Mouse (Mus musculus) MEL (cell line): ENCODE measurements around the gene Gpx4. TPM values are rescaled to one million over a fixed set of nuclear protein-coding genes. Genes with fewer than 3 reads are reported as not detected.

Experiments used
- DNase-seq: peaks from one replicate; pipeline ENCODE4 v3.0.0; 2011; ENCODE audit warnings: low read depth, low spot score
- H3K27ac ChIP-seq: 2 replicates; pipeline ENCODE4 v1.5.1; 2012; ENCODE audit warnings: low read depth, mild to moderate bottlenecking, control low read depth, low read length, moderate library complexity; ENCODE audit not compliant: control insufficient read depth
- H3K27me3 ChIP-seq, 2 experiments: fragments of 150-350 bp in 1 of 2; sonication (generic) in 1 of 2; 2 replicates each; pipeline ENCODE4 v1.6.1; 2012; ENCODE audit warnings: low read length in 2 of 2, mild to moderate bottlenecking in 2 of 2, improper control_type of control experiment in 1 of 2, moderate library complexity in 1 of 2; ENCODE audit not compliant: insufficient read depth in 2 of 2, control insufficient read depth in 1 of 2
- H3K36me3 ChIP-seq, 2 experiments: 2 replicates each; pipeline ENCODE4 v1.6.1; 2012 to 2014; ENCODE audit warnings: low read length in 2 of 2, improper control_type of control experiment in 1 of 2, inconsistent platforms in 1 of 2, mild to moderate bottlenecking in 1 of 2; ENCODE audit not compliant: insufficient read depth in 2 of 2, control insufficient read depth in 1 of 2
- H3K4me1 ChIP-seq, 2 experiments: fragments of 150-350 bp in 1 of 2; sonication (generic) in 1 of 2; 2 replicates each; pipeline ENCODE4 v1.6.1; 2012; ENCODE audit warnings: low read length in 2 of 2, improper control_type of control experiment in 1 of 2, mild to moderate bottlenecking in 1 of 2; ENCODE audit not compliant: insufficient read depth in 2 of 2, control insufficient read depth in 1 of 2
- H3K4me3 ChIP-seq, 2 experiments: fragments of 150-350 bp in 1 of 2; sonication (generic) in 1 of 2; 2 replicates each; pipeline ENCODE4 v1.5.1; 2012; ENCODE audit warnings: low read depth in 2 of 2, low read length in 2 of 2, mild to moderate bottlenecking in 2 of 2, moderate library complexity in 2 of 2, control low read depth in 1 of 2, improper control_type of control experiment in 1 of 2; ENCODE audit not compliant: control insufficient read depth in 1 of 2, insufficient read depth in 1 of 2
- H3K79me2 ChIP-seq: 2 replicates; pipeline ENCODE4 v1.6.1; 2012; ENCODE audit warnings: mild to moderate bottlenecking, low read length, moderate library complexity; ENCODE audit not compliant: control insufficient read depth, poor library complexity, insufficient read depth
- H3K9ac ChIP-seq: 2 replicates; pipeline ENCODE4 v1.6.1; 2012; ENCODE audit warnings: low read depth, mild to moderate bottlenecking, control low read depth, low read length, moderate library complexity; ENCODE audit not compliant: control insufficient read depth, poor library complexity, severe bottlenecking
- H3K9me3 ChIP-seq: fragments of 150-350 bp; sonication (generic); replicated peaks from 2 replicates; pipeline ENCODE4 v1.6.1; 2012; ENCODE audit warnings: mild to moderate bottlenecking, low read length, improper control_type of control experiment, moderate library complexity; ENCODE audit not compliant: insufficient read depth
- BHLHE40 ChIP-seq: IDR thresholded peaks from 2 replicates; pipeline ENCODE4 v1.6.1; 2012; ENCODE audit warnings: low read depth, mild to moderate bottlenecking, inconsistent platforms, low read length, improper control_type of control experiment, borderline replicate concordance
- CHD2 ChIP-seq: IDR thresholded peaks from 2 replicates; pipeline ENCODE4 v1.6.1; 2011; ENCODE audit warnings: low read length, improper control_type of control experiment
- CTCF ChIP-seq, 3 experiments: IDR thresholded peaks in 2 of 3; conservative IDR thresholded peaks in 1 of 3; 2 replicates each; pipeline ENCODE4 v1.5.1; 2011 to 2012; ENCODE audit warnings: low read length in 3 of 3, low read depth in 2 of 3, mild to moderate bottlenecking in 2 of 3, improper control_type of control experiment in 1 of 3, inconsistent platforms in 1 of 3, mixed read lengths in 1 of 3, moderate library complexity in 1 of 3; ENCODE audit not compliant: control insufficient read depth in 1 of 3, insufficient read depth in 1 of 3, poor library complexity in 1 of 3, severe bottlenecking in 1 of 3
- EP300 ChIP-seq, 2 experiments: IDR thresholded peaks; 2 replicates each; pipeline ENCODE4 v1.6.1; 2011; ENCODE audit warnings: improper control_type of control experiment in 2 of 2, low read length in 2 of 2, low read depth in 1 of 2, mild to moderate bottlenecking in 1 of 2
- GABPA ChIP-seq: IDR thresholded peaks from 2 replicates; pipeline ENCODE4 v1.6.1; 2012; ENCODE audit warnings: low read depth, mild to moderate bottlenecking, inconsistent platforms, low read length, improper control_type of control experiment, moderate library complexity
- GATA1 ChIP-seq: IDR thresholded peaks from 2 replicates; pipeline ENCODE4 v1.6.1; 2011; ENCODE audit warnings: low read depth, low read length, improper control_type of control experiment
- HCFC1 ChIP-seq: IDR thresholded peaks from 2 replicates; pipeline ENCODE4 v1.6.1; 2012; ENCODE audit warnings: low read depth, mild to moderate bottlenecking, inconsistent platforms, low read length, improper control_type of control experiment, moderate library complexity
- JUND ChIP-seq: IDR thresholded peaks from 2 replicates; pipeline ENCODE4 v1.6.1; 2011; ENCODE audit warnings: low read depth, mild to moderate bottlenecking, improper control_type of control experiment, low read length
- KAT2A ChIP-seq: conservative IDR thresholded peaks from 2 replicates; pipeline ENCODE4 v1.6.1; 2012; ENCODE audit warnings: low read depth, low read length, improper control_type of control experiment, inconsistent platforms
- MAZ ChIP-seq: IDR thresholded peaks from 2 replicates; pipeline ENCODE4 v1.6.1; 2012; ENCODE audit warnings: low read depth, mild to moderate bottlenecking, inconsistent platforms, low read length, improper control_type of control experiment
- NRF1 ChIP-seq: IDR thresholded peaks from 2 replicates; pipeline ENCODE4 v1.6.1; 2014; ENCODE audit warnings: low read depth, mild to moderate bottlenecking, inconsistent platforms, low read length, improper control_type of control experiment, moderate library complexity; ENCODE audit not compliant: poor library complexity, insufficient read depth, severe bottlenecking
- POLR2A ChIP-seq, 2 experiments: IDR thresholded peaks; 2 replicates each; pipeline ENCODE4 v1.6.1; 2011 to 2012; ENCODE audit warnings: low read length in 2 of 2, mild to moderate bottlenecking in 2 of 2, control low read depth in 1 of 2, improper control_type of control experiment in 1 of 2, low read depth in 1 of 2, moderate library complexity in 1 of 2; ENCODE audit not compliant: control insufficient read depth in 1 of 2, insufficient read depth in 1 of 2, poor library complexity in 1 of 2
- RAD21 ChIP-seq: IDR thresholded peaks from 2 replicates; pipeline ENCODE4 v1.6.1; 2011; ENCODE audit warnings: mild to moderate bottlenecking, low read depth, low read length, improper control_type of control experiment
- RCOR1 ChIP-seq: IDR thresholded peaks from 2 replicates; pipeline ENCODE4 v1.6.1; 2012; ENCODE audit warnings: low read depth, mild to moderate bottlenecking, inconsistent platforms, low read length, improper control_type of control experiment
- SMC3 ChIP-seq: IDR thresholded peaks from 2 replicates; pipeline ENCODE4 v1.6.1; 2011; ENCODE audit warnings: low read depth, low read length, improper control_type of control experiment
- TAL1 ChIP-seq: IDR thresholded peaks from 2 replicates; pipeline ENCODE4 v1.6.1; 2012; ENCODE audit warnings: mild to moderate bottlenecking, inconsistent platforms, low read length, moderate library complexity, mixed read lengths
- USF1 ChIP-seq: IDR thresholded peaks from 2 replicates; pipeline ENCODE4 v1.6.1; 2014; ENCODE audit warnings: low read depth, mild to moderate bottlenecking, inconsistent platforms, low read length, improper control_type of control experiment, moderate library complexity
- ZC3H11A ChIP-seq: IDR thresholded peaks from 2 replicates; pipeline ENCODE4 v1.6.1; 2012; ENCODE audit warnings: low read depth, mild to moderate bottlenecking, inconsistent platforms, low read length, improper control_type of control experiment
- ZKSCAN1 ChIP-seq: IDR thresholded peaks from 2 replicates; pipeline ENCODE4 v1.6.1; 2012; ENCODE audit warnings: low read depth, mild to moderate bottlenecking, inconsistent platforms, low read length, improper control_type of control experiment, moderate library complexity
- ZMIZ1 ChIP-seq: IDR thresholded peaks from 2 replicates; pipeline ENCODE4 v1.6.1; 2012; ENCODE audit warnings: low read depth, mild to moderate bottlenecking, inconsistent platforms, low read length, improper control_type of control experiment, moderate library complexity
- ZNF384 ChIP-seq: IDR thresholded peaks from 2 replicates; pipeline ENCODE4 v1.6.1; 2012; ENCODE audit warnings: low read depth, mild to moderate bottlenecking, inconsistent platforms, low read length, improper control_type of control experiment
- polyA plus RNA-seq, 2 experiments: library from polyadenylated mRNA; stranded (reverse) in 1 of 2; unstranded in 1 of 2; fragments of >175 nt in 1 of 2; fragments of >200 nt in 1 of 2; gene quantifications; 2 replicates each; pipeline versions ENCODE4 v1.2.1 to v1.2.4; 2012; ENCODE audit warnings: low replicate concordance in 2 of 2, low read depth in 1 of 2; ENCODE audit not compliant: insufficient read length in 2 of 2, insufficient read depth in 1 of 2, missing spikeins in 1 of 2
- total RNA-seq: library from RNA; depleted of rRNA; stranded (reverse); fragments of 300-350 nt; gene quantifications from 2 replicates; pipeline ENCODE4 v1.2.3, GENCODE M21; 2012

Gene Gpx4
- total and polyA plus RNA-seq, 3 experiments = 508 to 536 TPM; not detected in 1

GRCm38 (mm10) chr10:80063877-80064650 lies 17.1 kb downstream of the Gpx4 start:
- no peaks in the 10 kb centered on the region for H3K9me3 ChIP-seq
- H3K9ac ChIP-seq = no peak overlapping the region
- no peak for DNase-seq
- no peaks in the 10 kb centered on the region for H3K4me1 ChIP-seq
- no peak for TF ChIP-seq ZMIZ1
- no peak for TF ChIP-seq TAL1
- TF ChIP-seq SMC3 = peak; percentile 39
- no peak for TF ChIP-seq BHLHE40
- TF ChIP-seq USF1 = no peak
- TF ChIP-seq GABPA = no peak
- peak in 2 of 3 experiments; percentile 35 to 36; a peak in 3 of 6 replicates for TF ChIP-seq CTCF (IDR thresholded peaks at IDR 0.05 in 2 of 3, conservative IDR thresholded peaks at IDR 0.05 in 1 of 3; ENCODE audit: control insufficient read depth in 1 of 3, insufficient read depth in 1 of 3, low read depth in 2 of 3, low read length in 3 of 3, poor library complexity in 1 of 3, severe bottlenecking in 1 of 3)
- TF ChIP-seq CHD2 = no peak
- TF ChIP-seq ZNF384 = no peak
- TF ChIP-seq GATA1 = no peak
- TF ChIP-seq ZC3H11A = peak; percentile 31; the same call in 1 of the 2 replicates
- peak; percentile 14 for TF ChIP-seq RAD21
- no peak overlapping the region for H3K27ac ChIP-seq
- H3K36me3 ChIP-seq = peaks cover 0 to 1% of the 10 kb centered on the region in 2 experiments; a peak in 1 of 4 replicates
- no peaks in the 10 kb centered on the region for H3K79me2 ChIP-seq
- H3K4me3 ChIP-seq = no peak overlapping the region
- H3K27me3 ChIP-seq = no peaks in the 10 kb centered on the region

DNA sequence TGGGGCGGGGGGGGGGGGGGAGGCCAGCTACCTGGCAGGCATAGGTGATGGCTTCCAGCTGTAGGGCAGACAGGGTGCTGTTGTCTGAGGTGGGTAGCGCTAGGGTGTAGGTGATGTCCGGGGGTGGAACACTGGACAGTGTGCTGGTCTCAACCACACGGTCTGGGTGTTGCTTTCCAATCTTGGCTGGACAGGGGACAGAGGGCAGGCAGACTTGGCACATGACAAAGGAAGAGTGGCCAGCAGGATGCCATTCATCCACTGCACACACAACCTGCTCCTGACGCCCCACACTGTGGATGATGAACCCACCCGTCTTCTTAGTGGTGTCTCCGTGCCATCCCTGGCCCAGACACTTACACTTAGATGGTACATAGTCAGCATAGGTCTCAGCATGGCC lies 22.3 kb downstream of the Gpx4 start:
- no peak for DNase-seq
- H3K4me1 ChIP-seq = peaks cover 0 to 16% of the 10 kb centered on the region in 2 experiments; a peak in 2 of 4 replicates
- no peak overlapping the region for H3K4me3 ChIP-seq
- no peaks in the 10 kb centered on the region for H3K79me2 ChIP-seq
- TF ChIP-seq POLR2A (IDR thresholded peaks at IDR 0.05; ENCODE audit: control insufficient read depth in 1 of 2, insufficient read depth in 1 of 2, low read depth in 1 of 2, low read length in 2 of 2, poor library complexity in 1 of 2) = no peak
- no peak for TF ChIP-seq RCOR1
- no peak for TF ChIP-seq ZKSCAN1
- no peak for TF ChIP-seq JUND
- TF ChIP-seq RAD21 = no peak
- TF ChIP-seq NRF1 = no peak
- no peak for TF ChIP-seq MAZ
- no peak for TF ChIP-seq KAT2A
- no peak for TF ChIP-seq HCFC1
- TF ChIP-seq ZNF384 = no peak
- TF ChIP-seq EP300 (IDR thresholded peaks at IDR 0.05; ENCODE audit: low read depth in 1 of 2, low read length in 2 of 2) = no peak
- peaks cover 0 to 13% of the 10 kb centered on the region in 2 experiments; a peak in 3 of 4 replicates for H3K36me3 ChIP-seq
- no peaks in the 10 kb centered on the region for H3K27me3 ChIP-seq
- H3K27ac ChIP-seq = no peak overlapping the region
- no peaks in the 10 kb centered on the region for H3K9me3 ChIP-seq
- no peak overlapping the region for H3K9ac ChIP-seq
